Mouse (Mus musculus): ENCODE results near the gene Zc3h10.

GRCm38 (mm10) chr10:128495903-128496302 lies 51.7 kb downstream of the Zc3h10 start:
- TF ChIP-seq EP300 (IDR thresholded peaks at IDR 0.05; ENCODE audit: low read depth), result no peak
- no peak for TF ChIP-seq CTCF (IDR thresholded peaks at IDR 0.05; ENCODE audit: low read depth)

Data from heart, postnatal 0 days (tissue).